Mouse (Mus musculus) hindbrain, embryonic 11.5 days (tissue): Measurements from ENCODE around the gene Col25a1. TPM values are rescaled to one million over a fixed set of nuclear protein-coding genes. Genes with fewer than 3 reads are reported as not detected.
A peak's percentile ranks its signal among the peaks of the same experiment; 100 is the strongest.

Experiments used
- ATAC-seq: fragments of 200-750 bp; cut with Nextera tagmentation; 2 replicates; pipeline ENCODE4 v1.8.0; 2017; ENCODE audit warnings: mild to moderate bottlenecking, moderate TSS enrichment, moderate library complexity; ENCODE audit not compliant: low FRiP score
- DNase-seq: peaks from one replicate; pipeline ENCODE4 v3.0.0-alpha.2; 2015; ENCODE audit warnings: low spot score
- H3K27ac ChIP-seq: fragments of 300-500 bp; sonication (generic); 2 replicates; pipeline ENCODE4 v1.5.1; 2014; ENCODE audit warnings: mild to moderate bottlenecking, low read depth, low read length
- H3K27me3 ChIP-seq: fragments of 300-500 bp; sonication (generic); 2 replicates; pipeline ENCODE4 v1.6.1; 2014; ENCODE audit warnings: mild to moderate bottlenecking, low read length, moderate library complexity, mixed read lengths; ENCODE audit not compliant: control insufficient read depth, insufficient read depth
- H3K36me3 ChIP-seq: fragments of 300-500 bp; sonication (generic); 2 replicates; pipeline ENCODE4 v1.6.1; 2014; ENCODE audit warnings: mild to moderate bottlenecking, low read length, moderate library complexity, mixed read lengths; ENCODE audit not compliant: control insufficient read depth, insufficient read depth
- H3K4me1 ChIP-seq: fragments of 300-500 bp; sonication (generic); replicated peaks from 2 replicates; pipeline ENCODE4 v1.6.1; 2014; ENCODE audit warnings: low read length, mixed read lengths; ENCODE audit not compliant: control insufficient read depth, insufficient read depth
- H3K4me2 ChIP-seq: fragments of 300-500 bp; sonication (generic); replicated peaks from 2 replicates; pipeline ENCODE4 v1.6.1; 2014; ENCODE audit warnings: mild to moderate bottlenecking, low read depth, low read length
- H3K4me3 ChIP-seq: fragments of 300-500 bp; sonication (generic); 2 replicates; pipeline ENCODE4 v1.5.1; 2014; ENCODE audit warnings: low read depth, low read length
- H3K9ac ChIP-seq: fragments of 300-500 bp; sonication (generic); 2 replicates; pipeline ENCODE4 v1.6.1; 2014; ENCODE audit warnings: low read depth, low read length
- H3K9me3 ChIP-seq: fragments of 300-500 bp; sonication (generic); 2 replicates; pipeline ENCODE4 v1.6.1; 2016; ENCODE audit warnings: low read length; ENCODE audit not compliant: control insufficient read depth
- WGBS: fragments of 180-500 bp; shearing (Covaris S2); extraction: QIAGEN DNeasy Blood & Tissue Kit; methylation state at CpG from one replicate; pipeline ENCODE4 v1.1.7; 2014; 5-methylcytosine and 5-hydroxymethylcytosine counted together
- polyA plus RNA-seq: library from polyadenylated mRNA; unstranded; fragments of >200 nt; fragmentation: Nextera tagmentation; extraction: Ambion mirVana; gene quantifications from 2 replicates; pipeline ENCODE4 v1.2.1, GENCODE M21; 2014

Col25a1 gene
- polyA plus RNA-seq, 1 experiment from 2014 or later: 5.3 TPM

GRCm38 (mm10) chr3:130180964-130181590 lies 49.8 kb downstream of the Col25a1 start:
- no peaks in the 10 kb centered on the region for H3K4me1 ChIP-seq
- ATAC-seq (no peak; the same call in none of the 2 replicates), DNase-seq (peak; percentile 54)
- no peaks in the 10 kb centered on the region for H3K36me3 ChIP-seq
- peak overlapping the region; percentile 44 for H3K9ac ChIP-seq
- no peaks in the 10 kb centered on the region for H3K27me3 ChIP-seq
- under 1% methylated on average over 40 of the region's 40 CpGs for WGBS
- H3K4me2 ChIP-seq: peak overlapping the region; percentile 88
- no peaks in the 10 kb centered on the region for H3K9me3 ChIP-seq
- peak overlapping the region; percentile 49 for H3K4me3 ChIP-seq
- H3K27ac ChIP-seq: no peak overlapping the region

GRCm38 (mm10) chr3:130181591-130181980 lies 50.3 kb downstream of the Col25a1 start:
- H3K4me1 ChIP-seq: no peaks in the 10 kb centered on the region
- 23% methylated on average over 8 of the region's 8 CpGs for WGBS
- no peak for ATAC-seq
- DNase-seq: peak; percentile 27
- no peak overlapping the region for H3K27ac ChIP-seq
- no peaks in the 10 kb centered on the region for H3K27me3 ChIP-seq
- no peaks in the 10 kb centered on the region for H3K9me3 ChIP-seq
- H3K9ac ChIP-seq: no peak overlapping the region
- peak overlapping the region; percentile 88 for H3K4me2 ChIP-seq
- H3K4me3 ChIP-seq: peak overlapping the region; percentile 49
- no peaks in the 10 kb centered on the region for H3K36me3 ChIP-seq

GRCm38 (mm10) chr3:130182450-130182849 lies 51.1 kb downstream of the Col25a1 start:
- no peak for ATAC-seq
- H3K4me1 ChIP-seq: no peaks in the 10 kb centered on the region
- H3K4me3 ChIP-seq: no peak overlapping the region
- no peaks in the 10 kb centered on the region for H3K27me3 ChIP-seq
- H3K27ac ChIP-seq: no peak overlapping the region
- H3K9me3 ChIP-seq: no peaks in the 10 kb centered on the region
- 72% methylated on average over 4 of the region's 4 CpGs for WGBS
- no peaks in the 10 kb centered on the region for H3K36me3 ChIP-seq
- no peak for DNase-seq
- H3K9ac ChIP-seq: no peak overlapping the region
- H3K4me2 ChIP-seq: no peak overlapping the region

- 65% methylated on average over 3 of the region's 3 CpGs for WGBS
- Histone ChIP-seq H3K27ac (no peak overlapping the region), H3K9ac (no peak overlapping the region), H3K9me3 (no peaks in the 10 kb centered on the region), H3K27me3 (no peaks in the 10 kb centered on the region), H3K4me1 (no peaks in the 10 kb centered on the region), H3K36me3 (no peaks in the 10 kb centered on the region), H3K4me3 (no peak overlapping the region), H3K4me2 (no peak overlapping the region)
- no peak for ATAC-seq
- DNase-seq: no peak
Observed at GRCm38 (mm10) chr3:130185111-130185510, 53.8 kb downstream of the Col25a1 start.

GRCm38 (mm10) chr3:130187588-130187987 lies 56.3 kb downstream of the Col25a1 start:
- Histone ChIP-seq H3K4me3 (no peak overlapping the region), H3K4me2 (no peak overlapping the region), H3K27me3 (no peaks in the 10 kb centered on the region), H3K9me3 (no peaks in the 10 kb centered on the region), H3K4me1 (no peaks in the 10 kb centered on the region), H3K9ac (no peak overlapping the region), H3K36me3 (no peaks in the 10 kb centered on the region), H3K27ac (no peak overlapping the region)
- WGBS: 87% methylated on average over 5 of the region's 5 CpGs
- no peak for DNase-seq
- ATAC-seq: no peak

GRCm38 (mm10) chr3:130193450-130193849 lies 62.1 kb downstream of the Col25a1 start:
- no peaks in the 10 kb centered on the region for H3K27me3 ChIP-seq
- H3K4me1 ChIP-seq: no peaks in the 10 kb centered on the region
- no peaks in the 10 kb centered on the region for H3K9me3 ChIP-seq
- no peak overlapping the region for H3K4me3 ChIP-seq
- whole genome bisulfite sequencing: 84% methylated on average over 8 of the region's 8 CpGs
- ATAC-seq (no peak), DNase-seq (no peak)
- no peak overlapping the region for H3K9ac ChIP-seq
- no peaks in the 10 kb centered on the region for H3K36me3 ChIP-seq
- no peak overlapping the region for H3K27ac ChIP-seq
- H3K4me2 ChIP-seq: no peak overlapping the region

GRCm38 (mm10) chr3:130214631-130215030 lies 83.3 kb downstream of the Col25a1 start:
- DNase-seq (no peak), ATAC-seq (no peak)
- no peaks in the 10 kb centered on the region for H3K36me3 ChIP-seq
- no peaks in the 10 kb centered on the region for H3K27me3 ChIP-seq
- H3K27ac ChIP-seq: no peak overlapping the region
- 88% methylated on average over 11 of the region's 11 CpGs for WGBS
- H3K9me3 ChIP-seq: no peaks in the 10 kb centered on the region
- H3K9ac ChIP-seq: no peak overlapping the region
- no peaks in the 10 kb centered on the region for H3K4me1 ChIP-seq
- H3K4me2 ChIP-seq: no peak overlapping the region
- H3K4me3 ChIP-seq: no peak overlapping the region

- Histone ChIP-seq H3K9me3 (no peaks in the 10 kb centered on the region), H3K4me1 (no peaks in the 10 kb centered on the region), H3K9ac (no peak overlapping the region), H3K36me3 (no peaks in the 10 kb centered on the region), H3K27me3 (no peaks in the 10 kb centered on the region), H3K4me2 (no peak overlapping the region), H3K4me3 (no peak overlapping the region), H3K27ac (no peak overlapping the region)
- DNase-seq: no peak
- ATAC-seq: no peak
Observed at GRCm38 (mm10) chr3:130216141-130216540, 84.8 kb downstream of the Col25a1 start.

- H3K9me3 ChIP-seq: no peaks in the 10 kb centered on the region
- H3K4me3 ChIP-seq: no peak overlapping the region
- no peaks in the 10 kb centered on the region for H3K27me3 ChIP-seq
- H3K4me1 ChIP-seq: no peaks in the 10 kb centered on the region
- DNase-seq: no peak
- H3K36me3 ChIP-seq: no peaks in the 10 kb centered on the region
- no peak for ATAC-seq
- no peak overlapping the region for H3K4me2 ChIP-seq
- H3K27ac ChIP-seq: no peak overlapping the region
- no peak overlapping the region for H3K9ac ChIP-seq
- 94% methylated on average over 3 of the region's 3 CpGs for WGBS
Observed at GRCm38 (mm10) chr3:130216646-130217045, 85.3 kb downstream of the Col25a1 start.
